Mouse (Mus musculus) kidney, embryonic 16.5 days (tissue): ENCODE measurements around the gene Aqr. TPM values are rescaled to one million over a fixed set of nuclear protein-coding genes. Genes with fewer than 3 reads are reported as not detected.

Experiments used
- ATAC-seq: fragments of 200-750 bp; cut with Nextera tagmentation; 2 replicates; pipeline ENCODE4 v1.8.0; 2017; ENCODE audit warnings: moderate TSS enrichment; ENCODE audit not compliant: low FRiP score, low TSS enrichment
- H3K27ac ChIP-seq: fragments of 300-500 bp; sonication (generic); 2 replicates; pipeline ENCODE4 v1.5.1; 2014; ENCODE audit warnings: low read length
- H3K27me3 ChIP-seq: fragments of 300-500 bp; sonication (generic); 2 replicates; pipeline ENCODE4 v1.6.1; 2014; ENCODE audit warnings: low read length, control low read depth, mixed read lengths; ENCODE audit not compliant: insufficient read depth
- H3K36me3 ChIP-seq: fragments of 300-500 bp; sonication (generic); 2 replicates; pipeline ENCODE4 v1.6.1; 2014; ENCODE audit warnings: low read length, control low read depth, mixed read lengths; ENCODE audit not compliant: insufficient read depth
- H3K4me1 ChIP-seq: fragments of 300-500 bp; sonication (generic); 2 replicates; pipeline ENCODE4 v1.6.1; 2014; ENCODE audit warnings: low read length, control low read depth, mixed read lengths; ENCODE audit not compliant: insufficient read depth
- H3K4me2 ChIP-seq: fragments of 300-500 bp; sonication (generic); replicated peaks from 2 replicates; pipeline ENCODE4 v1.6.1; 2014; ENCODE audit warnings: low read depth, low read length
- H3K4me3 ChIP-seq: fragments of 300-500 bp; sonication (generic); 2 replicates; pipeline ENCODE4 v1.5.1; 2014; ENCODE audit warnings: mild to moderate bottlenecking, low read length
- H3K9ac ChIP-seq: fragments of 300-500 bp; sonication (generic); replicated peaks from 2 replicates; pipeline ENCODE4 v1.6.1; 2014; ENCODE audit warnings: low read length
- H3K9me3 ChIP-seq: fragments of 300-500 bp; sonication (generic); 2 replicates; pipeline ENCODE4 v1.6.1; 2016; ENCODE audit warnings: low read length, control low read depth
- whole genome bisulfite sequencing: fragments of 180-500 bp; shearing (Covaris S2); extraction: QIAGEN DNeasy Blood & Tissue Kit; methylation state at CpG from one replicate; pipeline ENCODE4 v1.1.7; 2014; 5-methylcytosine and 5-hydroxymethylcytosine counted together
- polyA plus RNA-seq: library from polyadenylated mRNA; unstranded; fragments of >200 nt; fragmentation: Nextera tagmentation; extraction: Ambion mirVana; gene quantifications from 2 replicates; pipeline ENCODE4 v1.2.1, GENCODE M21; 2015

Aqr gene
- polyA plus RNA-seq, 1 experiment from 2014 or later: 36.5 TPM

DNA sequence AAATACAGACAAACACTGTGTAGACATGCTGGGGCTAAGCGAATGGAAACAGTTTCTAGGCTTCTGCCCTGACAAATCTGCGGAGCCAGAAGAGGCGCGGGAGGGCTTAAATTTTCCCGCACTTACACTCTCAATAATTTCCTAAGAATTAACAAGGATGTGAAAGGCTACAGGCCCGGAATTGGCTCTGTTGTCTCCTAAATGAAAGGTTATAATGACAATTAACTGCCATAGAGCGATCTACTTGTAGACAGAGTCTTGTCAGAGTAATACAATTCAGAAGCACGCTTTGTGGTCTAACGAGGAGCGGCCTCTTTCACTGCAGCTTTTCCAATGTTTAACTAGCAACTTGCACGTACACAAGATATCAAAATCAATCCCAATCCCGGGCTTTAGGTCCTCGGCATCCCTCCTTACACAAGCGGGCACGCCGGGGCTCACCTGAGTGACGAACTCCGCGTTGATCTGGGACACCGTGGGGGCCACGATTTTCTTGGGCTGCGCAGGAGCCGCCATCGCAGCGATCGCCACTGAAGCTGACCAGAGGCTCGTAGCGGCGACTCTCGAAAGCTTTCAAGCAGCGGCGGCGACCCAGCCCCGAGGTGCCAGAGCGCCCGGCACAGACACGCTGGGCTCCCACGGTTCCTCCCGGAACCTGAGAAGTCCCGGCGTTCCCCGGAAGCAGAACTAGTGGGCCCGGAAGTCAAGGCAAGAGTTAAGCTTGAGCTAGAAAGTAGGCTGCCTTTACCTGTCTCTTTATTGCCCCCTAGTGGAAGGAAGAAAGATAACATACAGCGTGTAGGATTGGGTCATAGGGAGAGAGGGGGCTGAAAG, 12.0 kb downstream of the Aqr start:
- Histone ChIP-seq H3K4me2 (peak overlapping the region; percentile 93), H3K27ac (peak overlapping the region; percentile 52; the same call in 1 of the 2 replicates), H3K9ac (peak overlapping the region; percentile 89), H3K36me3 (peaks cover 5% of the 10 kb centered on the region; the same call in 1 of the 2 replicates), H3K4me1 (peaks cover 14% of the 10 kb centered on the region), H3K27me3 (no peaks in the 10 kb centered on the region), H3K9me3 (no peaks in the 10 kb centered on the region), H3K4me3 (peak overlapping the region; percentile 80)
- under 1% methylated on average over 44 of the region's 44 CpGs for WGBS
- peak; percentile 96 for ATAC-seq

DNA sequence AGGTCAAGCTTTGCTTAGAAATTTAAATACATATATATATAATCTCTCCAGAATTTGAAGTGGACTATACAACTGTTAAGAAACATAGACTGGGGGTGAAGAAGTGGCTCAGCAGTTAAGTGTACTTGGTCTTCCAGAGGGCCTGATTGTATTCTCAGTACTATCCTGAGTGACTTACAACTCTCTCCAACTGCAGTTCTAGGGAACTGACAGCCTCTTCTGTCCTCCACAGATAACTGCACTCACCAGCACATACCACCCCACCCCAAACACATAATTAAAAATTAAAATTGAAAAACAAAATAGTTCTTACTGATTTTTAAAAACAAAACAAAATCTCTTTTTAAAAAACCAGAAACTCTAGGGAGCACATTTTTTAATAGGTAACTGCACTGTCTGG, 13.6 kb downstream of the Aqr start:
- no peak for ATAC-seq
- Histone ChIP-seq H3K27me3 (no peaks in the 10 kb centered on the region), H3K9ac (no peak overlapping the region), H3K9me3 (no peaks in the 10 kb centered on the region), H3K4me2 (no peak overlapping the region), H3K36me3 (peaks cover 9% of the 10 kb centered on the region; the same call in 1 of the 2 replicates), H3K27ac (no peak overlapping the region), H3K4me3 (no peak overlapping the region), H3K4me1 (peaks cover 14% of the 10 kb centered on the region)

DNA sequence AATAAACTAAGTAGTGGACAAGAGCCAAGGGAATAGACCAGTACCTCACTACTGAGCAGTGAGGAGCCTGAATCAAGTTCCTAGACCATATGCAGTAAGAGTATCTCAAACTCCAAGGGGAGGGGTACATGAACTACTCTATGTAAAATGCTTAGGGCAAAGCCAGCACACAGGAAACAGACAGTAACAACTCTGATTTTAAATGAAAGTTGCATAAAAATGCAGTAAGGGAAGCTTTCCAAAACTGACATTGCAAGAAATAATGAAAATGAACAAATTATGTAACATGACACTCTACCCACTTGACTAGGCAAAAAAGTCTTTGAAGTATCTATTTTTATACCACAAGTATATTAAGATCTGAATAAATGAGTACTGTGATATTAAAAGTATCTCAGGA, 19.0 kb downstream of the Aqr start:
- Histone ChIP-seq H3K9me3 (no peaks in the 10 kb centered on the region), H3K9ac (no peak overlapping the region), H3K4me2 (no peak overlapping the region), H3K27me3 (no peaks in the 10 kb centered on the region), H3K4me3 (no peak overlapping the region), H3K27ac (no peak overlapping the region), H3K4me1 (no peaks in the 10 kb centered on the region), H3K36me3 (peaks cover 29% of the 10 kb centered on the region)
- no peak for ATAC-seq

DNA sequence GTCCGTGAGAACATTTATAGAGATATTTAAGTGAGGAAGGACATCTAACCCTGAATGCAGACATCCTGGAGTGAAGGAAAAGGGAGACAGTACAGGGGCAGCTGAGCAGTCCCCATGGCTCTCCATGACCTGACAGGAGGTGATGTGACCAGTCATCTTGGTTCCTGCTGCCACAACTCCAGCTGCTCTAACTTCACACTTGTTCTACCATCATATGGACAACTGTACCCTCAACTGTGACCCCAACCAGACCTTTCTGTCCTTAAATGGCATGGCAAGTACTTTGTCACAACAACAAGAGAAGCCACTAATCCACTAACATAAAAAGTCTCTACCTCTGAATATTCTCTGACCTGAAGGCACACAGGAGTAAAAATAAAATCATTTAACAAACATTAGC, 24.8 kb downstream of the Aqr start:
- Histone ChIP-seq H3K27ac (no peak overlapping the region), H3K4me1 (no peaks in the 10 kb centered on the region), H3K27me3 (no peaks in the 10 kb centered on the region), H3K4me2 (no peak overlapping the region), H3K9me3 (no peaks in the 10 kb centered on the region), H3K4me3 (no peak overlapping the region), H3K9ac (no peak overlapping the region), H3K36me3 (peaks cover 42% of the 10 kb centered on the region)
- 89% methylated on average over 1 of the region's 1 CpGs for WGBS
- ATAC-seq: no peak

DNA sequence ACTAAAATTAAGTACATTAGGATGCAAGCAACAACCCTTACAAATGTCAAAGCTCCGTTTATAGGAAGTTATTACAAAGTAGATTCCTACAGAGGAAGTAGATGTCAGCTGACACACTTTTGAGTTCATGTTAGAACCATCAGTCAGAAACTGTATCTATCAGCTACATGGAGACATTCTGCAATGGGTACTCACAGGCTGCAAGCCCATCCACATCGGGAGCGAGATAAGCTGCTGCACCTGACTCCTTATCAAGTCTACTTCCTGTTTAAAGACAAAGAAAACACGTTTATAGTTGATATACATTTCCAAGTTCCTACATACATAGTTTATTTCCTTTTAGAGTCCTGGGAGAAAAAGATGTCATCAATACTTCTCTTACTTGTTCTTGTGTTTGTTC, 29.5 kb downstream of the Aqr start:
- H3K27ac ChIP-seq: no peak overlapping the region
- no peak overlapping the region for H3K9ac ChIP-seq
- no peaks in the 10 kb centered on the region for H3K27me3 ChIP-seq
- H3K4me2 ChIP-seq: no peak overlapping the region
- H3K9me3 ChIP-seq: no peaks in the 10 kb centered on the region
- H3K4me1 ChIP-seq: no peaks in the 10 kb centered on the region
- no peak overlapping the region for H3K4me3 ChIP-seq
- 82% methylated on average over 4 of the region's 4 CpGs for WGBS
- ATAC-seq: no peak
- peaks cover 46% of the 10 kb centered on the region for H3K36me3 ChIP-seq

DNA sequence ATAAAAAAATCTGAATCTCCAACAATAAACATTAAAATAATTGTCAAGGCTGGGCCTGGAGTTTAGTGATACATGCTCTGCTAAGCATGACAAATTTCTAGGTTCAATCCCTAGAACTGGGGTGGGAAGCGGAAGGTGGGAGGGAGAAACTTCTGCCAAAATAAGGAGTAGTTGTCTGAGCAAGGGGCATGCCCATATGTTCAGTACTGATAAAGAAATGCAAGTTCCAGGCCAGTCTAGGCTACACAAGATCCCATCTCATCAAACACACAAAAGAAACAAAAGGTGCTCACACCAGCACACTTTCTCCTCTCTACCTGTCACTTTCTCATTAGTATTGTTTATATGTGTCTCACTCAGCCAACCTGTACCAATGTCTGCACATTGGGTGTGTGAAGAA, 30.2 kb downstream of the Aqr start:
- 71% methylated on average over 1 of the region's 1 CpGs for WGBS

DNA sequence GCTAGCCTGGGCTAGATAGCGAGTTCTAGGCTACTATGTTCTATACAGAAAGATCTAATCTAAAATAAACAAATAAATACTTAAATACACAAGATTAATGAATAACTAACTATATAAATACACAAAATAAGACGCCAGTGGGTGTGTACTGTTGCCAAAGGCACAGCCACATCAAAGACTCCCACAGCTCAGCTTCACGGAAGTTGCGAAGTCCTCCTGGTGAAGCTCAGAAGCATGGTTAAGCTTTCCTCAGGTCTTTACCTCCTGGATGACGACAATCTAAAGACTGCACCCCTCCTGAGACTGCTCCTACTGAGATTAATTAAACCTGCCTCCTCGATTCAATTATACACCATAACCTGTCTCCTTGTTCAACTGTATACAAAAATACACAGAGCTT, 33.6 kb downstream of the Aqr start:
- H3K27me3 ChIP-seq: no peaks in the 10 kb centered on the region
- H3K36me3 ChIP-seq: peaks cover 49% of the 10 kb centered on the region
- no peak overlapping the region for H3K9ac ChIP-seq
- H3K4me1 ChIP-seq: no peaks in the 10 kb centered on the region
- H3K4me3 ChIP-seq: no peak overlapping the region
- ATAC-seq: no peak
- H3K4me2 ChIP-seq: no peak overlapping the region
- whole genome bisulfite sequencing: 90% methylated on average over 6 of the region's 6 CpGs
- H3K9me3 ChIP-seq: no peaks in the 10 kb centered on the region
- H3K27ac ChIP-seq: no peak overlapping the region

More for the DNA sequence above, 30.2 kb downstream of the Aqr start:
- Histone ChIP-seq H3K9ac (no peak overlapping the region), H3K4me1 (no peaks in the 10 kb centered on the region), H3K36me3 (peaks cover 46% of the 10 kb centered on the region), H3K27me3 (no peaks in the 10 kb centered on the region), H3K27ac (no peak overlapping the region), H3K4me3 (no peak overlapping the region), H3K4me2 (no peak overlapping the region), H3K9me3 (no peaks in the 10 kb centered on the region)
- ATAC-seq: no peak

DNA sequence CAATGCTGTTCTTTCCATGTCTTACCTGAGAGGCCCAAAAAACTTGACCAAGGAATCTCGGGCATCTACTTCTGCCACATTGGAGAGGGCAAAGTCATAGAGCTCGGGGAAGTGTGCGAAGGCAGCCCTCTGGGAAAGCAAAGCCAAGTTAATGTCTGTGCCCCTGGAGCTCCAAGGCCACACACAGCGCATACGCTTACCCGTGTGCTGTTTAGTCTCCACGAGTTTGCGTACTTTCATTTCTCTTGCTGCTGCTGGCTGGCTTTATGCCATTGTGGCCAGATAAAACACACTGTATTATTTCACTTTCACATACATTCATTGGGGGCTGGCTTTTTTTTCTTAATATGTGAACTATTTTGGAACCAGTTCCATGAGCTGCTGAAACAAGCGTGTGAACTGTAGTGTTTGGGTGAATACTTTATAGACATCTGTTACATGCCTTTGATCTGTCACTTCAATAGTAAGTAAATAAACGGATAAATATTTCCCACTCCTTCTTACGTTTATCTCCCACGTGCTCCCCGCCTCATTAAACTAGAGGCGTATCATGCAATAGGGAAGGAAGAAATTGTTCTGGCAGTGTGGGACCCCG, 39.9 kb downstream of the Aqr start:
- no peak overlapping the region for H3K27ac ChIP-seq

DNA sequence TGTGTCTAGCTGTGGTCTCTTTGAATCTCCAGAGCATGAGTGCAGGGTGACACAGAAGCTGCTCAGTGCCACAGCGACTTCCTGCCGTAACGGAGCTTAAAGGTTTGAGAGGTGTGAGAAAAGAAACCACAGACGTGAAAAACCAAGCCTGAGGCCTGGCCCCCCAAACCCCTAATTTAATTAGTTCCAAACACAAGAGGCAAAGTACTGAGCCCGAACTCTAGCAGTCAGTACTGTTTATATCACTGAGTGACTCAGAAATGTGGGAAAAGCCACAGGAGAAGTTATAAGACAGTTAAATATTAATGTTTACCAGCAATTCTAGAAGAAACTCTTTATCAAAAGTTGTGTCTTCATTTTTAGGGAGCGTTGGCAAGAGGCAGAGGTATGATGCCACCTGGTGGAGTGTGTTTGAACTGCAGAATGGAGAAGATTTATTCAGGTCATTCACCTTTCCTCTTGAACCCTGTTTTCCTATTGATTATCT, 41.5 kb downstream of the Aqr start:
- no peak overlapping the region for H3K9ac ChIP-seq
- whole genome bisulfite sequencing: 83% methylated on average over 6 of the region's 6 CpGs
- no peaks in the 10 kb centered on the region for H3K27me3 ChIP-seq
- peaks cover 69% of the 10 kb centered on the region for H3K36me3 ChIP-seq
- H3K4me3 ChIP-seq: no peak overlapping the region
- ATAC-seq: no peak
- no peak overlapping the region for H3K4me2 ChIP-seq
- no peaks in the 10 kb centered on the region for H3K4me1 ChIP-seq
- H3K9me3 ChIP-seq: no peaks in the 10 kb centered on the region
- H3K27ac ChIP-seq: no peak overlapping the region

More for the DNA sequence above, 39.9 kb downstream of the Aqr start:
- no peaks in the 10 kb centered on the region for H3K4me1 ChIP-seq
- peaks cover 65% of the 10 kb centered on the region for H3K36me3 ChIP-seq
- no peak overlapping the region for H3K9ac ChIP-seq
- no peaks in the 10 kb centered on the region for H3K9me3 ChIP-seq
- no peak for ATAC-seq
- no peaks in the 10 kb centered on the region for H3K27me3 ChIP-seq
- WGBS: 85% methylated on average over 15 of the region's 15 CpGs
- H3K4me2 ChIP-seq: no peak overlapping the region
- no peak overlapping the region for H3K4me3 ChIP-seq

DNA sequence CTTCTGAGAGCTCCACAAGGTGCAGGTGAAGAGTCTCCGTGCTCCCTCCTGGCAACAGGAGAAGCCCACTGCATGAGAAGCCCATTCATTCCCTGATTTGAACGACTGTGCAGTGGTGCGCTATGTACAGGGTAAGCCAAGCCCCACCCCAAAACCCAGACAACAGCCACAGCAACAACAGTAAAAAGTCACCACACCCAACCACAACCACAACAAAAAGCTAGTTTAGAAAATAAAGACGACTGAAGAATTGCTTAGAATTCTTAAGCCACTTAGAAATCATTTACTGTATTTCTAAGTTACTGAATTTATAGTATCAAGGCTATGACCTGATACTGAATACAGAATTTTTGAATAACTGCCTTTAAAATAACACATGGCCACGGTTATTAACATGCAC, 41.9 kb downstream of the Aqr start:
- no peaks in the 10 kb centered on the region for H3K4me1 ChIP-seq
- no peaks in the 10 kb centered on the region for H3K9me3 ChIP-seq
- no peak overlapping the region for H3K4me2 ChIP-seq
- no peak overlapping the region for H3K4me3 ChIP-seq
- no peak overlapping the region for H3K9ac ChIP-seq
- no peaks in the 10 kb centered on the region for H3K27me3 ChIP-seq
- peaks cover 67% of the 10 kb centered on the region for H3K36me3 ChIP-seq
- ATAC-seq: no peak
- WGBS: 94% methylated on average over 5 of the region's 5 CpGs
- H3K27ac ChIP-seq: no peak overlapping the region
